Mouse (Mus musculus): ENCODE measurements at regions not wholly inside any gene's neighbourhood (a gene's known extent, or its start where the extent isn't known, plus 50 kb on each side); places are given as distances from the start of the nearest gene placed in this dataset.

- no peak for TF ChIP-seq GATA1 (IDR thresholded peaks at IDR 0.05; ENCODE audit: borderline replicate concordance, low read length)
- TF ChIP-seq FLI1 (IDR thresholded peaks at IDR 0.05; ENCODE audit: low read length) = no peak
These were observed 51.2 kb upstream of the Pomgnt2 start for GRCm38 (mm10) chr9:122047962-122048625.
